Mouse (Mus musculus): ENCODE measurements around the gene Sgip1.

Sgip1 gene

DNA sequence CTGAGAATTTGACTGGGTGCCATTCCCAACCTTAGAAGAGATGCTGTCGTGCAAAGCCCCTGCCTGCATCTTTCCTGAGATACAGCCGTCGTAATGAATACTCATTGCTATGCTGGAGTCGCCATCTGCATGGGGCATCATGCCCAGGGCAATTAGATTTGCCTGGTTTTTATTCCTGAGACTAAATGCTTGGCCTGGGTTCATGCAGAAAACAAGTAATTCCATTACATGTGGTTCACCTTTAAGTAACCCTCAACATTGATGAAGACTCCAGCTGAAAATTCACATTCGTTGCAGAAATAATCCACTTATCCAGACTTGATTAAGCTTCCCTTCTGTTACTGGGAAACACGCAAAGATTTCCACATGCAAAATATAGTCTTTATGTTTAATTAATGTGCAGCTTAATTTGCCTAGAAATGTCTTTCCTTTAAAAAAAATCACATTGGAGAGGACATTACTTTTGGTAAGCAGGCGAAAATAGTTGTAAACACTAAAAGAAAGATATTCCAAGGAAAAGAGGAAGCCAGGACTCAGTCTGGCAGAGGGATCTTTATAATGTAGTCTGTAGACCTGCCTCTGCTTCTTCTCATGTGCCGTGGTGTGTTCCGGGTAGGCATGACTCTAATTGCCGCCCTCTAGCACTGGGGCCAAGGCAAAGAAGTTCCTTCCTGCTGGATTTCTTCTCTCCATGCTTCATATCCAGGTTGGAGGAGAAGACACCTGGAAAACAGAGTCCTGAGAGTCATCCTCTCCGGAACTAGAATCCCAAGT is 100.0 kb downstream of the Sgip1 start:
- DNase-seq (ENCODE audit: extremely low spot score) = no peak

GRCm38 (mm10) chr4:102850498-102850897 is 109.4 kb downstream of the Sgip1 start:
- DNase-seq (ENCODE audit: extremely low spot score) = no peak

- DNase-seq (ENCODE audit: extremely low spot score) = no peak
Measured at GRCm38 (mm10) chr4:102851161-102851560, 110.1 kb downstream of the Sgip1 start.

GRCm38 (mm10) chr4:102852290-102852689 is 111.2 kb downstream of the Sgip1 start:
- DNase-seq (ENCODE audit: extremely low spot score) = no peak

GRCm38 (mm10) chr4:102852808-102853207 is 111.7 kb downstream of the Sgip1 start:
- DNase-seq (ENCODE audit: extremely low spot score) = no peak

- DNase-seq (ENCODE audit: extremely low spot score) = no peak
Measured at GRCm38 (mm10) chr4:102853330-102854022, 112.4 kb downstream of the Sgip1 start.

GRCm38 (mm10) chr4:102854928-102855892 is 114.1 kb downstream of the Sgip1 start:
- DNase-seq (ENCODE audit: extremely low spot score) = peak; percentile 9

DNA sequence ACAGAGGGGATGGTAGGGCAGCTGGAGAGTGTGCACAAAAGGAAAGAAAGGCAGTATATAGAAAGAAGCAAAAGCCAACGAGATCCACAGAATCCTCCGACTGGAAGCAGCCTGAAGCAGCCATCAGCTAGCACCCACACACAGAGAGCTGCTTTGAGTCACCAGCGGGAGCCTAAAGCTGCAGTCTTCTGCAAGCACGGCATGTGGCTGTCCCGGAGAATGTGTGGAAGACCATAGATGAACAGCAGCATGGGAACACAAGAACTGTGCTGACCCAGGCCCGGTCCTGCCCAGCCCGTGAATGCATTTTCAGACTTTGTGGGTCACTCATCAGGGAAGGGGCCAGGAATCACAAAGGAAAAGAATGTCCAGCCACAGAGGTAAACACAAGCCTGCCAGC is 115.0 kb downstream of the Sgip1 start:
- peak; percentile 15 for DNase-seq (ENCODE audit: extremely low spot score)

DNA sequence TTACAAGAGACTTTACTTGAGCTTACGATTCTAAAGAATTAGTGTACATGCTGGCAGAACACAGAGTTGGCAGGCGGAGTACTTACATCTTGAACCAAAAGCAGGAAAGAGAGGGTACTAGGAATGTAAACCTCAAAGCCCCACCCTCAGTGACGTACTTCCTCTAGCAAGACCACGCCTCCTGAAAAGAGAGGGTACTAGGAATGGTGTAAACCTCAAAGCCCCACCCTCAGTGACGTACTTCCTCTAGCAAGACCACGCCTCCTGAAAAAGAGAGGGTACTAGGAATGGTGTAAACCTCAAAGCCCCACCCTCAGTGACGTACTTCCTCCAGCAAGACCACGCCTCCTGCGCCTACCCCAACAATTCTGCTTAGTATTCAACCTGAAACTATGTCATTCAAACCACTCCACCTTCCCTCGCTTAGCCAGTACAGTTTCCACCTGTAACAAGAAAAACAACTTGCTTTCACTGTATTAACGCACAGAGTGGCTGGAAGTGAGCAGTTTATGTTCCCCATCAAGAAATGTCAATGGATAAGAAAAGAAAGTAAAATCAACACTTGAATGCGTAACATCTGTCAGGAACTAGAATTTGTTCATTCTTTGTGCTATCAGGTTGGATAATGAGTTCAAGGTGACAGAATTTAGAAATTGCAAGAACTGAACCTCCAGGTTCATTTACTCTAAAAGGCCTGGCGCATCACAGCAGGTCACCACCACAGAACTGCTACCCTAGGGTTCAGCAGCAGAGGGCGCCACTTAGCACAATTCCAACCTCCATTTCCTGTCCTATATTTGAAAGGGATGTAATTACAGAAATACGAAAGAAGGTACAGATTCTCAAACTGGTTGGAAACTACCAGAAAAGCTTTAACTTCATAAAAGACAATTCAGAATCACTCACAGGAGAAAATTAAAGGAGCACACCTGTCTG is 118.4 kb downstream of the Sgip1 start:
- peak; percentile 27 for DNase-seq (ENCODE audit: extremely low spot score)

DNA sequence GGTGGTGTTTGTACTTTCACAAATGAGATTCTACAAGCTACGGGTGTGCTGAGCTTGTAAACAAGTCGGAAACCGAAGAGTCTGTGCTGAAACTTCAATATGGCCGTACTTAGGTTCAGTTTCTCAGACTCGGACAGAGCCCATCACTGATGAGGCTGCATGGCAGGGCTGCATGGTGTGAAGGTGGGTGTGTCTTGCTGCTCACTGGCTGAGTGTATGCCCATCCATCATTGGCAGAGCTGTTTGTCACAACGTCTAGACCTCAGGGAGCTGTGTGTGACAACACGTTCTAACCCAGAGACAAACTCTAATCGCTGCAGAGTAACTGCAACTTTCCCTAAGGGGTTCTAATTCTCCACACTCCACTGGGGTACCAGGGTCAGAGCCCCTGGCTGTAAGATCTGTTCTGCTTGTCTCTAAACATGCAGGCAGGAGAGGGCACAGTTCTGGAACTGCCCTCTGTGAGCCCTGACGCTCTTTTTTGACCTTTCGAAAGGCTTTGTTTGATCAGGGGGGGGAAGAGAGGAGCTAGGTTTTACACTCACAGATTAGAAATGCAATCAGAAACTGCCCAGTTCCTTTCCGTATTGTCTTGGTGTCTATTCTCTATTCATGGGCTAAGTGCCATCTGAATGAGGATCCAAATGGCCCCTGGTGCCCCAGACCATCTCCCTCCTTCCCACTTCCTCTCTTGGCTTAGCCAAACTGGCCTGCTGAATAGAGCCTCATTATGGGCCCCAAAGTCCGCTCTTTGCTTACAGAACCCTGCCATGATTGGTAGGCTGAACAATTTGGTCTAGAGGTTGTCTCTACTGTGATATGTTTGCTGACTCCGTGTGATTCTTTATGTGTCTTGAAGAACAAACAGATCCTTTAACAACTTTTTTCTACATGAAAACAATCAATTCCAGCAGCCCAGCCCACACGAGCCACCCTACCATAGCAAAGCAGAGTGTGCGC is 121.9 kb downstream of the Sgip1 start:
- DNase-seq (ENCODE audit: extremely low spot score) = no peak

- DNase-seq (ENCODE audit: extremely low spot score) = no peak
Measured at GRCm38 (mm10) chr4:102866531-102866930, 125.4 kb downstream of the Sgip1 start.

GRCm38 (mm10) chr4:102871274-102871673 is 130.2 kb downstream of the Sgip1 start:
- DNase-seq (ENCODE audit: extremely low spot score) = no peak

- DNase-seq (ENCODE audit: extremely low spot score) = no peak
Measured at GRCm38 (mm10) chr4:102883142-102883541, 142.0 kb downstream of the Sgip1 start.

- no peak for DNase-seq (ENCODE audit: extremely low spot score)
Measured at GRCm38 (mm10) chr4:102884228-102884627, 143.1 kb downstream of the Sgip1 start.

DNA sequence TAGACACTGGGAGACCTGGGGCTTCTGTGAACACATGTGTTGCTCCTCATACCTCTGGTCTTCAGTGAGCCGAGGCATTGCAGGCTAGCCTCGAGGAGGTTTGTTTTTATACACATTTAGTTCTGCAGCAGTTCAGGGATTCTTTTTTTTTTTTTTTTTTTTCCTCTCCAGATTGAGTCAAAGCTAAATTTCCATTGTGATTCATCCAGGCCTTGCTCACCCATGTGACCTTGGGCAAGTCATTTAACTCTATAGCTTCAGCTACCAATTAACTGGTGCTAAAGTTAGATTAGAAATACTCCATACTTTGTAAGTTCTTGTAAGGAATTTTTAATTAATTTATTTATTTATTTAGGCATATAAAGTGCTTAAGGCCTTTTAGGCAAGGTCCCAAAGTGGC is 145.4 kb downstream of the Sgip1 start:
- DNase-seq (ENCODE audit: extremely low spot score) = no peak

DNA sequence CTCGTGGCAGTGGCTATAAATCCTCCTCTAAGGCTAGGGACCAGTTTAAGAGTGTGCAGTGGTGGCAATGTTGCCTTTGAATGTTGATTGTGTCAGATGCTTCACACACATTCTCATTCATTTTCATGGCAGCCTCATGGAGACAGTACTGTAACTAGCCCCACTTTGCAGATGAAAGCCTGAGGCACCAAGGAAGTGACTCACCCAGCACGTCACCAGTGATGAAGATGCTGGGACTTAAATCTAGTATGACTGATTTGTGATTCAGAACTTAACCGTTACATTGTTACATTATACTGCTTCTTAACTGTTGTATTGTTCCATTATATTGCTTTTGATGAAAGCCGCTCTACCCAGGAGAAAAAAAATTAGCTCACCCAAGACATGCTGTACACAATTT is 145.8 kb downstream of the Sgip1 start:
- DNase-seq (ENCODE audit: extremely low spot score) = no peak

GRCm38 (mm10) chr4:102887770-102888689 is 146.9 kb downstream of the Sgip1 start:
- no peak for DNase-seq (ENCODE audit: extremely low spot score)

DNA sequence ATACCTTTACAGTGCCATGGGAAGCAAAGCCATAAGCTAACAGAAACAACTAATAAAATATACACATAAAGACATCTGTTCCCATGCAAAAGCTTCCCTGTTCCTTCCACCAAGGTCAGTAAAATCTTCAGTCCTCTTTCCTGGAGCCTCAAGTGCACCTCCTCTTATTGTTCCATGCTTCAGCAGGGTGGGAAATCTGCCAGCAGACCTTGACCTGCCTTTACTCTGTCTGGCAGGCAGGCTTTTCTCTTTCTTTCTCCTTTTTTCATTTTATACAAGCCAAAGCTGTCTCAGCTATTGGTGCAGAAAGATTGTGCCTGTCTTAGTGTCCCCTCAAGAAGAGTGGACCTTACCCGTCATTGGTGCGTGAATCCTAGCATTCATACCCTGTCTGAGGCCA is 154.8 kb downstream of the Sgip1 start:
- DNase-seq (ENCODE audit: extremely low spot score) = no peak

GRCm38 (mm10) chr4:102898987-102899386 is 157.9 kb downstream of the Sgip1 start:
- DNase-seq (ENCODE audit: extremely low spot score) = no peak
